Mouse (Mus musculus) spleen, postnatal 36 days (tissue): ENCODE results near the gene Tex22.

Experiments
- DNase-seq, 2 experiments: peaks; one replicate each; pipeline ENCODE4 v3.0.0; 2022; ENCODE audit warnings: low spot score in 2 of 2, mixed read lengths in 1 of 2

The Tex22 gene

GRCm38 (mm10) chr12:113074329-113075062 lies at the start of gene Tex22:
Gene Tex22, plus strand, starts transcription at chr12:113074502.
- peak; percentile 80 to 81 for DNase-seq

- no peak for DNase-seq
These were observed 47.7 kb upstream of the Tex22 start for GRCm38 (mm10) chr12:113026557-113026956.

- DNase-seq, result no peak
These were observed 46.8 kb upstream of the Tex22 start for GRCm38 (mm10) chr12:113027495-113027894.

GRCm38 (mm10) chr12:113028067-113028466 lies 46.2 kb upstream of the Tex22 start:
- no peak for DNase-seq

- no peak for DNase-seq
These were observed 45.4 kb upstream of the Tex22 start for GRCm38 (mm10) chr12:113028898-113029297.

GRCm38 (mm10) chr12:113030046-113030445 lies 44.3 kb upstream of the Tex22 start:
- DNase-seq, result no peak

- DNase-seq, result peak; percentile 43 to 62
These were observed 43.3 kb upstream of the Tex22 start for GRCm38 (mm10) chr12:113030993-113031392.

GRCm38 (mm10) chr12:113031441-113031840 lies 42.9 kb upstream of the Tex22 start:
- no peak for DNase-seq

GRCm38 (mm10) chr12:113032296-113033250 lies 41.7 kb upstream of the Tex22 start:
- DNase-seq, result no peak

GRCm38 (mm10) chr12:113035093-113035492 lies 39.2 kb upstream of the Tex22 start:
- DNase-seq, result no peak

GRCm38 (mm10) chr12:113036996-113037395 lies 37.3 kb upstream of the Tex22 start:
- no peak for DNase-seq

- DNase-seq, result no peak
These were observed 35.9 kb upstream of the Tex22 start for GRCm38 (mm10) chr12:113038414-113038813.

- DNase-seq, result no peak
These were observed 32.5 kb upstream of the Tex22 start for GRCm38 (mm10) chr12:113041481-113042439.

GRCm38 (mm10) chr12:113042543-113042942 lies 31.8 kb upstream of the Tex22 start:
- DNase-seq, result peak; percentile 44 to 58

GRCm38 (mm10) chr12:113044916-113045677 lies 29.2 kb upstream of the Tex22 start:
- DNase-seq, result peak; percentile 33 to 54

- no peak for DNase-seq
These were observed 27.4 kb upstream of the Tex22 start for GRCm38 (mm10) chr12:113046861-113047260.

GRCm38 (mm10) chr12:113048103-113048502 lies 26.2 kb upstream of the Tex22 start:
- no peak for DNase-seq

- peak; percentile 37 to 48 for DNase-seq
These were observed 24.5 kb upstream of the Tex22 start for GRCm38 (mm10) chr12:113049836-113050235.

GRCm38 (mm10) chr12:113050671-113051070 lies 23.6 kb upstream of the Tex22 start:
- DNase-seq, result no peak

GRCm38 (mm10) chr12:113051628-113052403 lies 22.5 kb upstream of the Tex22 start:
- no peak for DNase-seq
